In the genomic region with DNA sequence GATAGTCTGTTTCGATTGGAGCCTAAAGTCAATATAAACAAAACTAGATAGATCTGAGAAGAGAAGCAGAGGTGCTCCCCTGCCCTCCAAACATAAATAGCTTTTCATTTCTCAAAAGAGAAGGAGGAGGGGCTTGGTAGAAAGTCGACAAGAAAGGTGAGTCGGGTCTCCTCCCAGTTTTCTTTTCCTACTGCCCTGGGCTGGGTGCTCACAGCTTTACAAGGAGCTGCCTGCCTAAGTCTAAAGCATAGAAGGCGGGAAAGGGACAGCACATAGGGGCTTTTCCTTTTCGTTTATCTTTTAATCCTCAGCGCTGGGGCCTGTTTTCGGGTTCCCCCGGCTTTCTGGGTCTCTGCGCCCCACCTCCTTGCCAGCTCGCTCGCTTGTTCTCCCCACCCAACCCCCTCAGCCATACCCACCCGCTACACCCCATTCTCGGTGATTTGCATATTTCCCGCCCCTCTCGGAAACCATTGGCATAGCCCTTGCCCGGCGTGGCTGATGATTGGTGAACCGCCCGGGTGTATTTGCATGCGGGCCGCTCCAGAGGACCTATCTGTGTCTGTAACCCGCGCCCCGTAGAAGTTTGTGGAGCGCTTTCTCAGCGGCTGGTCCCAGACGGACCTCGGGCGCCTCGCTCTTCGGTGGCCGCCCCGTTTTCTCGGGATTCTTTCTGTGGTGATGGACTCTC, we compare ENCODE assay signal across 8 mouse cellular contexts. TPM values are rescaled to one million over a fixed set of nuclear protein-coding genes. Genes with fewer than 3 reads are reported as not detected.
DNase-seq lines count a peak whose midpoint lies in the region; ATAC-seq and TF ChIP-seq lines count a peak whose summit lies in the region.

A gene (plus strand): TSS at position 579 of the 691 bp plus-strand sequence.

- H3K4me3 ChIP-seq in ES-E14 (ENCODE audit: insufficient read depth in 1 of 2, low read depth in 1 of 2, low read length in 2 of 2, poor library complexity in 1 of 2, severe bottlenecking in 1 of 2): peak within 1 kb of the TSS; percentile 58 to 92
- peak within 1 kb of the TSS; percentile 61 for H3K4me3 ChIP-seq in cerebellum, adult 2 months (replicated peaks; ENCODE audit: insufficient read depth, low read depth, low read length)
- H3K4me3 ChIP-seq in forebrain, postnatal 0 days (ENCODE audit: low read depth, low read length): peak within 1 kb of the TSS; percentile 55
- H3K4me3 ChIP-seq in lung, embryonic 14.5 days (ENCODE audit: low read depth, low read length): peak within 1 kb of the TSS; percentile 50

- H3K4me1 ChIP-seq in ES-E14 (ENCODE audit: control insufficient read depth in 2 of 2, insufficient read depth in 2 of 2, low read length in 2 of 2, poor library complexity in 1 of 2): no peaks in the 10 kb centered on the region
- no peaks in the 10 kb centered on the region for H3K4me1 ChIP-seq in cerebellum, adult 2 months (ENCODE audit: control insufficient read depth, insufficient read depth, low read length)
- peaks cover 17% of the 10 kb centered on the region for H3K4me1 ChIP-seq in forebrain, postnatal 0 days (ENCODE audit: insufficient read depth)
- peaks cover 18% of the 10 kb centered on the region for H3K4me1 ChIP-seq in lung, embryonic 14.5 days (ENCODE audit: insufficient read depth)

- no peak for TF ChIP-seq CTCF in cerebellum, adult 2 months (IDR thresholded peaks at IDR 0.05; ENCODE audit: borderline replicate concordance, insufficient read depth, low read depth, low read length)
- peak; percentile 15; the same call in 1 of the 2 replicates for TF ChIP-seq CTCF in forebrain, postnatal 0 days (IDR thresholded peaks at IDR 0.05; ENCODE audit: low read depth)
- TF ChIP-seq CTCF in lung, embryonic 14.5 days (IDR thresholded peaks at IDR 0.05; ENCODE audit: low read depth): peak; percentile 25; the same call in 1 of the 2 replicates

- peak; percentile 97 for ATAC-seq in forebrain, postnatal 0 days
- peak; percentile 97 for ATAC-seq in lung, embryonic 14.5 days (ENCODE audit: insufficient read depth)
- peak; percentile 94 for ATAC-seq in neutrophil, adult 5-6 weeks (ENCODE audit: extremely low read depth, insufficient number of reproducible peaks, low FRiP score, poor library complexity, severe bottlenecking)

- in situ Hi-C loops in ES-E14 (cut with MboI; ENCODE audit: low sequenced_read_pairs in 2 of 2, unreplicated experiment in 2 of 2): loop anchor here in 1 of 2 experiments (5.0 to 10.0 kb wide), 3 partner anchors 151 to 429 kb away; no protein-coding TSS in a partner anchor

- DNase-seq in ES-E14 (ENCODE audit: low read depth, low spot score): peak; percentile 92
- DNase-seq in cerebellum, adult 2 months: peak; percentile 89 to 90
- DNase-seq in forebrain, postnatal 0 days: peak; percentile 93
- DNase-seq in heart, postnatal 4 days: peak; percentile 93
- peak; percentile 86 to 87 for DNase-seq in layer of hippocampus, adult 8-10 months (ENCODE audit: low spot score in 2 of 2)
- peak; percentile 97 for DNase-seq in lung, embryonic 14.5 days
- DNase-seq in testis, postnatal 14 days (ENCODE audit: low spot score): peak; percentile 95

- H3K27ac ChIP-seq in ES-E14 (ENCODE audit: insufficient read depth, low read depth, low read length, poor library complexity, severe bottlenecking): no peak within 1 kb of the TSS
- H3K27ac ChIP-seq in cerebellum, adult 2 months (ENCODE audit: insufficient read depth, low read length): no peak within 1 kb of the TSS
- H3K27ac ChIP-seq in forebrain, postnatal 0 days (ENCODE audit: low read depth, low read length): no peak within 1 kb of the TSS; the same call in 1 of the 2 replicates
- peak within 1 kb of the TSS; percentile 86 for H3K27ac ChIP-seq in lung, embryonic 14.5 days (ENCODE audit: low read depth)

- H3K9me3 ChIP-seq in ES-E14 (ENCODE audit: control insufficient read depth, insufficient read depth, low read depth, low read length): no peaks in the 10 kb centered on the region
- no peaks in the 10 kb centered on the region for H3K9me3 ChIP-seq in forebrain, postnatal 0 days (ENCODE audit: low read length)
- no peaks in the 10 kb centered on the region for H3K9me3 ChIP-seq in lung, embryonic 14.5 days (ENCODE audit: low read depth, low read length)

- H3K9ac ChIP-seq in ES-E14 (ENCODE audit: insufficient read depth, low read depth, low read length, poor library complexity, severe bottlenecking): peak within 1 kb of the TSS; percentile 80
- H3K9ac ChIP-seq in forebrain, postnatal 0 days: peak within 1 kb of the TSS; percentile 41
- peak within 1 kb of the TSS; percentile 60 for H3K9ac ChIP-seq in lung, embryonic 14.5 days

- under 1% methylated on average over 34 of the region's 34 CpGs for WGBS in cerebellum, adult 2 months
- WGBS in forebrain, postnatal 0 days: 1% methylated on average over 34 of the region's 34 CpGs
- WGBS in lung, embryonic 14.5 days: under 1% methylated on average over 34 of the region's 34 CpGs

- no peaks in the 10 kb centered on the region for H3K36me3 ChIP-seq in ES-E14 (ENCODE audit: control insufficient read depth, insufficient read depth, low read length, poor library complexity, severe bottlenecking)
- H3K36me3 ChIP-seq in forebrain, postnatal 0 days (ENCODE audit: insufficient read depth): no peaks in the 10 kb centered on the region
- H3K36me3 ChIP-seq in lung, embryonic 14.5 days (ENCODE audit: insufficient read depth): no peaks in the 10 kb centered on the region

- no peaks in the 10 kb centered on the region for H3K27me3 ChIP-seq in cerebellum, adult 2 months (ENCODE audit: control insufficient read depth, insufficient read depth, low read length)
- H3K27me3 ChIP-seq in forebrain, postnatal 0 days (ENCODE audit: insufficient read depth, low read length): no peaks in the 10 kb centered on the region; the same call in 1 of the 2 replicates
- no peaks in the 10 kb centered on the region for H3K27me3 ChIP-seq in lung, embryonic 14.5 days (ENCODE audit: insufficient read depth, low read length)

- TF ChIP-seq POLR2A in cerebellum, adult 2 months (IDR thresholded peaks at IDR 0.05; ENCODE audit: borderline replicate concordance, insufficient read depth, low read length): peak; percentile 49; the same call in 1 of the 2 replicates

- H3K4me2 ChIP-seq in forebrain, postnatal 0 days (ENCODE audit: low read depth): peak within 1 kb of the TSS; percentile 99
- H3K4me2 ChIP-seq in lung, embryonic 14.5 days: peak within 1 kb of the TSS; percentile 97

TF ChIP-seq in ES-E14, 5 proteins besides CTCF, POLR2A, EP300 and RAD21:
- no peak for TF ChIP-seq ZC3H11A (IDR thresholded peaks at IDR 0.05; ENCODE audit: borderline replicate concordance, low read depth, low read length)
- TF ChIP-seq CHD2 (IDR thresholded peaks at IDR 0.05; ENCODE audit: low read depth, low read length): 0 out of 2 replicates have a peak, but pooled peaks have one; percentile 55
TF ChIP-seq in ES-E14: peak in this region for 1.

RNA-seq across cellular contexts. Expression of the gene that starts here (rescaled TPM):
- total RNA-seq in ES-E14 (2012; rRNA removed): 5.2 and 5.5 TPM in 2 replicates
- 14.9 and 16.0 TPM in 2 replicates for polyA plus RNA-seq in cerebellum, adult 2 months (2012; rRNA removed)
- 13.9 and 16.9 TPM in 2 replicates for total RNA-seq in forebrain, postnatal 0 days (2014; rRNA removed)
- polyA plus RNA-seq in forebrain, postnatal 0 days (2015; fragmentation: Nextera tagmentation; extraction: Ambion mirVana): 6.5 TPM in 2 replicates
- 10 to 100 TPM; 23.6 to 25.6 TPM for total RNA-seq in heart, postnatal 4 days (2021)
- total RNA-seq in layer of hippocampus, adult 8-10 months (2022): 10 to 100 TPM in 2 of 4 experiments, 1 to 10 TPM in 2; 8.8 to 10.6 (median 10.1) TPM
- 6.5 and 8.0 TPM in 2 replicates for polyA plus RNA-seq in lung, embryonic 14.5 days (2014; fragmentation: Nextera tagmentation; extraction: Ambion mirVana)
- 27.9 and 31.3 TPM in 2 replicates for total RNA-seq in neutrophil, adult 5-6 weeks (2017)
